Mouse (Mus musculus): Measurements from ENCODE around the gene Tex46. TPM values are rescaled to one million over a fixed set of nuclear protein-coding genes. Genes with fewer than 3 reads are reported as not detected.

The Tex46 gene
- total and polyA plus RNA-seq, 3 experiments, result not detected

DNA sequence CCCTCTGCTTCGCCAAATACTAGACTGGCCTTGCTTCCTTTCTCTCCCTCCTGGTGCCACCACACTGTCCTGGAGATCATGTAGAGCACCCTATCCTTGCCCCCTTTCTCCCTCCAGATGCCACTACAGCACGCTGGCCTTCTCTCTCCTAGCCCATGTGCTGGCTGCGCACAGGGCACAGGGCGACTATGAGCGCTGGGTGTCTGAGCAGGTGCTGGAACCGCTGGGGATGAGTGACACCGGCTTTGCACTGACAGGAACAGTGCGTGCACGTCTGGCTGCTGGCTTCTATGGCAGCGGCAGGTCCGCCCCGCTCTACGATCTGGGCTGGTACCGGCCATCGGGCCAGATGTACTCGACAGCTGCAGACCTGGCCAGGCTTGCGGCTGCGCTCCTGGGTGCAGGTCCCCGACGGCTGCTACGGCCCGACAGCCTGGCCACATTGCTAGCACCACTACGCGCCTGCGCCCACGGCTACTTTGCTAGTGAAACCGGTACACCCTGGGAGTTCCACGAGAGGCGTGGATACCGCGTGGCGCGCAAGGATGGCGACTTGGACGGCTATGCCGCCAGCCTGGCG, 26.8 kb downstream of the Tex46 start:
- TF ChIP-seq MEF2A (IDR thresholded peaks at IDR 0.05; ENCODE audit: borderline replicate concordance, low read depth, low read length), result no peak
- TF ChIP-seq MAFK (IDR thresholded peaks at IDR 0.05; ENCODE audit: insufficient replicate concordance, low read length), result no peak
- TF ChIP-seq POLR2A (IDR thresholded peaks at IDR 0.05; ENCODE audit: low read depth, low read length), result no peak
- no peak for TF ChIP-seq JUND (conservative IDR thresholded peaks at IDR 0.05; ENCODE audit: low read depth, low read length)
- TF ChIP-seq USF1 (IDR thresholded peaks at IDR 0.05; ENCODE audit: low read depth, low read length), result no peak
- no peak for TF ChIP-seq RAD21 (IDR thresholded peaks at IDR 0.05; ENCODE audit: low read depth, low read length)
- no peak for TF ChIP-seq EP300 (IDR thresholded peaks at IDR 0.05; ENCODE audit: low read length)
- TF ChIP-seq SIN3A (IDR thresholded peaks at IDR 0.05; ENCODE audit: low read length), result no peak
- TF ChIP-seq BHLHE40 (IDR thresholded peaks at IDR 0.05; ENCODE audit: low read depth, low read length), result no peak
- no peak for TF ChIP-seq UBTF (IDR thresholded peaks at IDR 0.05; ENCODE audit: low read depth, low read length)
- TF ChIP-seq MAX (IDR thresholded peaks at IDR 0.05; ENCODE audit: low read length), result no peak
- TF ChIP-seq TCF12 (IDR thresholded peaks at IDR 0.05; ENCODE audit: low read depth, low read length), result no peak
- no peak for TF ChIP-seq RCOR1 (conservative IDR thresholded peaks at IDR 0.05; ENCODE audit: low read depth, low read length)
- no peak for TF ChIP-seq NRF1 (IDR thresholded peaks at IDR 0.05; ENCODE audit: low read depth, low read length)
- dilution Hi-C loops (cut with MboI; ENCODE audit: extremely low pct_ligation_motif_present, extremely low pct_unique_long_range_greater_than_20kb, low sequenced_read_pairs), result no loop called here
- no peak overlapping the region for H3K4me2 ChIP-seq (ENCODE audit: insufficient read depth, low read depth, poor library complexity, severe bottlenecking)
- no peaks in the 10 kb centered on the region for H3K4me1 ChIP-seq (ENCODE audit: control insufficient read depth in 1 of 2, insufficient read depth in 2 of 2)
- H3K27me3 ChIP-seq (replicated peaks), result peaks cover 10% of the 10 kb centered on the region
- no peak overlapping the region for H3K4me3 ChIP-seq (replicated peaks in 1 of 3; ENCODE audit: low read depth in 2 of 3, low read length in 2 of 3, poor library complexity in 1 of 3)
- DNase-seq (ENCODE audit: extremely low read depth), result no peak
- no peak overlapping the region for H3K9ac ChIP-seq (ENCODE audit: insufficient read depth, low read depth)
- in situ Hi-C loops (cut with MboI; ENCODE audit: low pct_ligation_motif_present, low pct_unique_long_range_greater_than_20kb, low sequenced_read_pairs), result no loop called here
- H3K36me3 ChIP-seq (replicated peaks in 1 of 2; ENCODE audit: control insufficient read depth in 1 of 2, insufficient read depth in 1 of 2, low read length in 1 of 2), result no peaks in the 10 kb centered on the region
- peaks cover 14% of the 10 kb centered on the region for H3K9me3 ChIP-seq (replicated peaks; ENCODE audit: low read length)
- no peaks in the 10 kb centered on the region for H3K79me2 ChIP-seq (replicated peaks; ENCODE audit: control insufficient read depth, extremely low read depth, insufficient read depth, poor library complexity, severe bottlenecking)
- no peak overlapping the region for H3K27ac ChIP-seq (ENCODE audit: insufficient read depth, low read depth)

DNA sequence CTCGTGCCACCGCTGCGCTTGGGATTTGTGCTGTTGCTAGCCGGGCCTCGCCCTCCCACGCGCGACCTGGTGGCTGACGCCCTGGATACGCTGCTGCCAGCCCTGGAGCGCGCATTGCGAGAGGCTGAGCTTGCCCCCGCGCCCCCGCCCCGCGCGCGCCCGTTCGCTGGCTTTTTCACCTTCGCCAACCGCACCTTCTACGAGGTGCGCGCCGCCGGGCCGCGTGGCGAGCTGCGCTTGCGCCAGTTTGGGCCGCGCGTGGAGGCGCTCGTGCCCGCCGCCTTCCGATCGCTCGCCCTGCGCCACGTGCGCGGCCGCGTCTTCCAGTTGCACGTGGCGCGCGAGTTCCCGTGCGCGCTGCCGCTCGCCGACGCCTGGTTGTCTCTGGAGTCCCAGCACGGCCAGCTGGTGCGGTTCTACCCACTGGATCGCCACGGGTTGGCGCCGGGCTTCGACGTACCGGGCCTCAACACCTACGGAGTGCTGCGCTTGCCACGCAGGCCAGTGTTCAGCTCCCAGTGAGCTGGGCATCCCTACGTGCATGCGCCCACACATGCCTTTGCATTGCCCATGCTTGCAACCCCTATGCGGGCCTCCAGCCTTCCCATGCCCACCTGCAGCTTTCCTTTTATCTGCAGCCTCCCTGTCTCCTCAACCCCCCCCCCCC, 27.5 kb downstream of the Tex46 start:
- TF ChIP-seq IRF4 (IDR thresholded peaks at IDR 0.05; ENCODE audit: low read depth, low read length), result no peak
- TF ChIP-seq BHLHE40 (IDR thresholded peaks at IDR 0.05; ENCODE audit: low read depth, low read length), result no peak
- no peak for TF ChIP-seq POLR2A (IDR thresholded peaks at IDR 0.05; ENCODE audit: low read depth, low read length)
- in situ Hi-C loops (cut with MboI; ENCODE audit: low pct_ligation_motif_present, low pct_unique_long_range_greater_than_20kb, low sequenced_read_pairs) (no loop called here), dilution Hi-C loops (cut with MboI; ENCODE audit: extremely low pct_ligation_motif_present, extremely low pct_unique_long_range_greater_than_20kb, low sequenced_read_pairs) (no loop called here)
- Histone ChIP-seq H3K79me2 (replicated peaks; ENCODE audit: control insufficient read depth, extremely low read depth, insufficient read depth, poor library complexity, severe bottlenecking) (no peaks in the 10 kb centered on the region), H3K4me1 (ENCODE audit: control insufficient read depth in 1 of 2, insufficient read depth in 2 of 2) (no peaks in the 10 kb centered on the region), H3K9ac (ENCODE audit: insufficient read depth, low read depth) (no peak overlapping the region), H3K9me3 (replicated peaks; ENCODE audit: low read length) (peaks cover 14% of the 10 kb centered on the region), H3K36me3 (replicated peaks in 1 of 2; ENCODE audit: control insufficient read depth in 1 of 2, insufficient read depth in 1 of 2, low read length in 1 of 2) (no peaks in the 10 kb centered on the region), H3K27me3 (replicated peaks) (peaks cover 8% of the 10 kb centered on the region), H3K4me3 (replicated peaks in 1 of 3; ENCODE audit: low read depth in 2 of 3, low read length in 2 of 3, poor library complexity in 1 of 3) (no peak overlapping the region), H3K27ac (ENCODE audit: insufficient read depth, low read depth) (no peak overlapping the region), H3K4me2 (ENCODE audit: insufficient read depth, low read depth, poor library complexity, severe bottlenecking) (no peak overlapping the region)
- DNase-seq (ENCODE audit: extremely low read depth), result no peak

Measured in CH12.LX (cell line).